Mouse (Mus musculus): ENCODE data around the gene Cd164. TPM values are rescaled to one million over a fixed set of nuclear protein-coding genes. Genes with fewer than 3 reads are reported as not detected.

Cd164 gene
- polyA plus RNA-seq, 1 experiment from 2014 or later = 185 TPM

GRCm38 (mm10) chr10:41509160-41509559, 10.1 kb upstream of the Cd164 start:
- 31% methylated on average over 2 of the region's 2 CpGs for WGBS
- no peak overlapping the region for H3K4me2 ChIP-seq (replicated peaks)
- no peaks in the 10 kb centered on the region for H3K36me3 ChIP-seq
- ATAC-seq = no peak
- H3K4me3 ChIP-seq (replicated peaks) = no peak overlapping the region
- no peaks in the 10 kb centered on the region for H3K9me3 ChIP-seq
- no peaks in the 10 kb centered on the region for H3K27me3 ChIP-seq (replicated peaks)
- no peaks in the 10 kb centered on the region for H3K4me1 ChIP-seq (replicated peaks)
- H3K27ac ChIP-seq = no peak overlapping the region
- H3K9ac ChIP-seq = no peak overlapping the region

- Histone ChIP-seq H3K27me3 (replicated peaks) (no peaks in the 10 kb centered on the region), H3K4me1 (replicated peaks) (no peaks in the 10 kb centered on the region), H3K9me3 (no peaks in the 10 kb centered on the region), H3K4me3 (replicated peaks) (no peak overlapping the region), H3K27ac (no peak overlapping the region), H3K4me2 (replicated peaks) (no peak overlapping the region), H3K9ac (no peak overlapping the region), H3K36me3 (no peaks in the 10 kb centered on the region)
- ATAC-seq = no peak
- WGBS = 79% methylated on average over 4 of the region's 4 CpGs
These were observed 4.9 kb upstream of the Cd164 start for GRCm38 (mm10) chr10:41514301-41514700.

- Histone ChIP-seq H3K27ac (no peak overlapping the region), H3K4me1 (replicated peaks) (no peaks in the 10 kb centered on the region), H3K9ac (no peak overlapping the region), H3K9me3 (no peaks in the 10 kb centered on the region), H3K27me3 (replicated peaks) (no peaks in the 10 kb centered on the region), H3K4me3 (replicated peaks) (no peak overlapping the region), H3K4me2 (replicated peaks) (no peak overlapping the region), H3K36me3 (no peaks in the 10 kb centered on the region)
- ATAC-seq = no peak
These were observed 4.3 kb upstream of the Cd164 start for GRCm38 (mm10) chr10:41514921-41515320.

GRCm38 (mm10) chr10:41518508-41518980, 670 bp upstream of the Cd164 start:
- ATAC-seq = peak; percentile 80
- WGBS = 0% methylated on average over 23 of the region's 23 CpGs
- H3K27me3 ChIP-seq (replicated peaks) = no peaks in the 10 kb centered on the region

GRCm38 (mm10) chr10:41519640-41520409, 611 bp downstream of the Cd164 start:
- peak; percentile 64 for ATAC-seq
- no peaks in the 10 kb centered on the region for H3K27me3 ChIP-seq (replicated peaks)
- H3K4me1 ChIP-seq (replicated peaks) = 0 out of 2 replicates have a peak, but pooled peaks cover 7% of the 10 kb centered on the region
- peak overlapping the region; percentile 96 for H3K4me3 ChIP-seq (replicated peaks)
- H3K9ac ChIP-seq = peak overlapping the region; percentile 94
- peak overlapping the region; percentile 94 for H3K27ac ChIP-seq
- peaks cover 4% of the 10 kb centered on the region; the same call in 1 of the 2 replicates for H3K36me3 ChIP-seq
- peak overlapping the region; percentile 73 for H3K4me2 ChIP-seq (replicated peaks)
- WGBS = under 1% methylated on average over 64 of the region's 65 CpGs
- H3K9me3 ChIP-seq = no peaks in the 10 kb centered on the region

More at GRCm38 (mm10) chr10:41518508-41518980, 670 bp upstream of the Cd164 start:
- peak overlapping the region; percentile 47 for H3K9ac ChIP-seq
- peak overlapping the region; percentile 73 for H3K4me2 ChIP-seq (replicated peaks)
- H3K27ac ChIP-seq = peak overlapping the region; percentile 94
- no peaks in the 10 kb centered on the region for H3K9me3 ChIP-seq
- H3K4me3 ChIP-seq (replicated peaks) = peak overlapping the region; percentile 96
- H3K36me3 ChIP-seq = no peaks in the 10 kb centered on the region
- 0 out of 2 replicates have a peak, but pooled peaks cover 4% of the 10 kb centered on the region for H3K4me1 ChIP-seq (replicated peaks)

GRCm38 (mm10) chr10:41520410-41520673, 1.1 kb downstream of the Cd164 start:
- Histone ChIP-seq H3K27me3 (replicated peaks) (no peaks in the 10 kb centered on the region), H3K9ac (peak overlapping the region; percentile 94), H3K36me3 (peaks cover 4% of the 10 kb centered on the region; the same call in 1 of the 2 replicates), H3K27ac (no peak overlapping the region), H3K9me3 (no peaks in the 10 kb centered on the region), H3K4me1 (replicated peaks) (peaks cover 9% of the 10 kb centered on the region; the same call in 1 of the 2 replicates), H3K4me2 (replicated peaks) (peak overlapping the region; percentile 73), H3K4me3 (replicated peaks) (peak overlapping the region; percentile 96)
- ATAC-seq = no peak
- under 1% methylated on average over 5 of the region's 5 CpGs for WGBS

- Histone ChIP-seq H3K4me1 (replicated peaks) (peaks cover 10% of the 10 kb centered on the region; the same call in 1 of the 2 replicates), H3K4me3 (replicated peaks) (no peak overlapping the region), H3K36me3 (peaks cover 10% of the 10 kb centered on the region; the same call in 1 of the 2 replicates), H3K9ac (no peak overlapping the region), H3K4me2 (replicated peaks) (no peak overlapping the region), H3K9me3 (no peaks in the 10 kb centered on the region), H3K27me3 (replicated peaks) (no peaks in the 10 kb centered on the region), H3K27ac (no peak overlapping the region)
- 55% methylated on average over 3 of the region's 3 CpGs for WGBS
- ATAC-seq = no peak
These were observed 4.2 kb downstream of the Cd164 start for GRCm38 (mm10) chr10:41523386-41523785.

GRCm38 (mm10) chr10:41525696-41526095, 6.5 kb downstream of the Cd164 start:
- H3K4me2 ChIP-seq (replicated peaks) = no peak overlapping the region
- WGBS = 68% methylated on average over 1 of the region's 1 CpGs
- H3K36me3 ChIP-seq = peaks cover 15% of the 10 kb centered on the region; the same call in 1 of the 2 replicates
- ATAC-seq = no peak
- H3K27me3 ChIP-seq (replicated peaks) = no peaks in the 10 kb centered on the region
- no peak overlapping the region for H3K9ac ChIP-seq
- no peaks in the 10 kb centered on the region for H3K9me3 ChIP-seq
- H3K27ac ChIP-seq = no peak overlapping the region
- H3K4me3 ChIP-seq (replicated peaks) = no peak overlapping the region
- H3K4me1 ChIP-seq (replicated peaks) = peaks cover 10% of the 10 kb centered on the region; the same call in 1 of the 2 replicates

GRCm38 (mm10) chr10:41529972-41530371, 10.8 kb downstream of the Cd164 start:
- H3K36me3 ChIP-seq = peaks cover 21% of the 10 kb centered on the region; the same call in 1 of the 2 replicates
- ATAC-seq = no peak

GRCm38 (mm10) chr10:41535991-41536390, 16.8 kb downstream of the Cd164 start:
- Histone ChIP-seq H3K4me1 (replicated peaks) (no peaks in the 10 kb centered on the region), H3K36me3 (peaks cover 16% of the 10 kb centered on the region; the same call in 1 of the 2 replicates), H3K9ac (no peak overlapping the region), H3K27me3 (replicated peaks) (no peaks in the 10 kb centered on the region), H3K9me3 (no peaks in the 10 kb centered on the region), H3K27ac (no peak overlapping the region), H3K4me2 (replicated peaks) (no peak overlapping the region), H3K4me3 (replicated peaks) (no peak overlapping the region)
- ATAC-seq = no peak
- WGBS = 93% methylated on average over 2 of the region's 2 CpGs

More at GRCm38 (mm10) chr10:41529972-41530371, 10.8 kb downstream of the Cd164 start:
- Histone ChIP-seq H3K9me3 (no peaks in the 10 kb centered on the region), H3K9ac (no peak overlapping the region), H3K4me1 (replicated peaks) (peaks cover 3% of the 10 kb centered on the region; the same call in 1 of the 2 replicates), H3K27me3 (replicated peaks) (no peaks in the 10 kb centered on the region), H3K4me3 (replicated peaks) (no peak overlapping the region), H3K27ac (no peak overlapping the region), H3K4me2 (replicated peaks) (no peak overlapping the region)
- WGBS = 85% methylated on average over 5 of the region's 5 CpGs

- Histone ChIP-seq H3K36me3 (peaks cover 16% of the 10 kb centered on the region; the same call in 1 of the 2 replicates), H3K27ac (no peak overlapping the region), H3K4me3 (replicated peaks) (no peak overlapping the region), H3K9me3 (no peaks in the 10 kb centered on the region), H3K4me2 (replicated peaks) (no peak overlapping the region), H3K4me1 (replicated peaks) (no peaks in the 10 kb centered on the region), H3K9ac (no peak overlapping the region), H3K27me3 (replicated peaks) (no peaks in the 10 kb centered on the region)
- no peak for ATAC-seq
- 85% methylated on average over 1 of the region's 1 CpGs for WGBS
These were observed 17.5 kb downstream of the Cd164 start for GRCm38 (mm10) chr10:41536714-41537113.

- H3K27ac ChIP-seq = no peak overlapping the region
- no peak overlapping the region for H3K9ac ChIP-seq
- WGBS = 91% methylated on average over 4 of the region's 4 CpGs
- peaks cover 16% of the 10 kb centered on the region; the same call in 1 of the 2 replicates for H3K36me3 ChIP-seq
- H3K4me1 ChIP-seq (replicated peaks) = no peaks in the 10 kb centered on the region
- no peaks in the 10 kb centered on the region for H3K9me3 ChIP-seq
- no peak overlapping the region for H3K4me2 ChIP-seq (replicated peaks)
- ATAC-seq = no peak
- no peak overlapping the region for H3K4me3 ChIP-seq (replicated peaks)
- H3K27me3 ChIP-seq (replicated peaks) = no peaks in the 10 kb centered on the region
These were observed 18.2 kb downstream of the Cd164 start for GRCm38 (mm10) chr10:41537226-41537982.
